Mouse (Mus musculus): ENCODE results near the gene Gtf2ird1. TPM values are rescaled to one million over a fixed set of nuclear protein-coding genes. Genes with fewer than 3 reads are reported as not detected.

Gene Gtf2ird1
- polyA plus RNA-seq, 1 experiment from 2014 or later, result 99.8 TPM

GRCm38 (mm10) chr5:134323311-134323710 is 133.2 kb downstream of the Gtf2ird1 start:
- WGBS, result 90% methylated on average over 13 of the region's 13 CpGs
- DNase-seq (ENCODE audit: low spot score) (no peak), ATAC-seq (replicated peaks; ENCODE audit: low FRiP score) (no peak)
- Histone ChIP-seq H3K4me1 (replicated peaks; ENCODE audit: control insufficient read depth, insufficient read depth, low read length) (no peaks in the 10 kb centered on the region), H3K4me2 (ENCODE audit: low read depth, low read length, severe bottlenecking) (no peak overlapping the region), H3K27me3 (ENCODE audit: control insufficient read depth, insufficient read depth, low read length) (no peaks in the 10 kb centered on the region), H3K9ac (ENCODE audit: low read length) (no peak overlapping the region), H3K27ac (ENCODE audit: low read depth, low read length) (no peak overlapping the region), H3K4me3 (ENCODE audit: low read depth, low read length) (no peak overlapping the region), H3K9me3 (ENCODE audit: control insufficient read depth, low read length) (no peaks in the 10 kb centered on the region), H3K36me3 (ENCODE audit: control insufficient read depth, insufficient read depth, low read length) (no peaks in the 10 kb centered on the region)

- Histone ChIP-seq H3K27ac (ENCODE audit: low read depth, low read length) (no peak overlapping the region), H3K9me3 (ENCODE audit: control insufficient read depth, low read length) (no peaks in the 10 kb centered on the region), H3K36me3 (ENCODE audit: control insufficient read depth, insufficient read depth, low read length) (no peaks in the 10 kb centered on the region), H3K4me1 (replicated peaks; ENCODE audit: control insufficient read depth, insufficient read depth, low read length) (no peaks in the 10 kb centered on the region), H3K4me3 (ENCODE audit: low read depth, low read length) (no peak overlapping the region), H3K27me3 (ENCODE audit: control insufficient read depth, insufficient read depth, low read length) (no peaks in the 10 kb centered on the region), H3K4me2 (ENCODE audit: low read depth, low read length, severe bottlenecking) (no peak overlapping the region), H3K9ac (ENCODE audit: low read length) (no peak overlapping the region)
- DNase-seq (ENCODE audit: low spot score) (no peak), ATAC-seq (replicated peaks; ENCODE audit: low FRiP score) (no peak)
- WGBS, result 88% methylated on average over 13 of the region's 13 CpGs
Observed at GRCm38 (mm10) chr5:134322355-134322754, 134.2 kb downstream of the Gtf2ird1 start.

- H3K27me3 ChIP-seq (ENCODE audit: control insufficient read depth, insufficient read depth, low read length), result no peaks in the 10 kb centered on the region
- no peak overlapping the region for H3K27ac ChIP-seq (ENCODE audit: low read depth, low read length)
- ATAC-seq (replicated peaks; ENCODE audit: low FRiP score) (no peak), DNase-seq (ENCODE audit: low spot score) (no peak)
- 80% methylated on average over 7 of the region's 7 CpGs for WGBS
- H3K9me3 ChIP-seq (ENCODE audit: control insufficient read depth, low read length), result no peaks in the 10 kb centered on the region
- no peaks in the 10 kb centered on the region for H3K36me3 ChIP-seq (ENCODE audit: control insufficient read depth, insufficient read depth, low read length)
- no peak overlapping the region for H3K4me3 ChIP-seq (ENCODE audit: low read depth, low read length)
- H3K4me1 ChIP-seq (replicated peaks; ENCODE audit: control insufficient read depth, insufficient read depth, low read length), result no peaks in the 10 kb centered on the region
- H3K4me2 ChIP-seq (ENCODE audit: low read depth, low read length, severe bottlenecking), result no peak overlapping the region
- no peak overlapping the region for H3K9ac ChIP-seq (ENCODE audit: low read length)
Observed at GRCm38 (mm10) chr5:134321699-134322098, 134.8 kb downstream of the Gtf2ird1 start.

- Histone ChIP-seq H3K9me3 (ENCODE audit: control insufficient read depth, low read length) (no peaks in the 10 kb centered on the region), H3K4me2 (ENCODE audit: low read depth, low read length, severe bottlenecking) (no peak overlapping the region), H3K4me1 (replicated peaks; ENCODE audit: control insufficient read depth, insufficient read depth, low read length) (no peaks in the 10 kb centered on the region; the same call in 1 of the 2 replicates), H3K9ac (ENCODE audit: low read length) (no peak overlapping the region), H3K36me3 (ENCODE audit: control insufficient read depth, insufficient read depth, low read length) (no peaks in the 10 kb centered on the region), H3K27ac (ENCODE audit: low read depth, low read length) (no peak overlapping the region), H3K4me3 (ENCODE audit: low read depth, low read length) (no peak overlapping the region), H3K27me3 (ENCODE audit: control insufficient read depth, insufficient read depth, low read length) (no peaks in the 10 kb centered on the region)
- ATAC-seq (replicated peaks; ENCODE audit: low FRiP score), result no peak
- WGBS, result 90% methylated on average over 6 of the region's 6 CpGs
- no peak for DNase-seq (ENCODE audit: low spot score)
Observed at GRCm38 (mm10) chr5:134318903-134319302, 137.6 kb downstream of the Gtf2ird1 start.

- no peaks in the 10 kb centered on the region for H3K27me3 ChIP-seq (ENCODE audit: control insufficient read depth, insufficient read depth, low read length)
- H3K4me3 ChIP-seq (ENCODE audit: low read depth, low read length), result no peak overlapping the region
- WGBS, result 58% methylated on average over 7 of the region's 7 CpGs
- H3K9me3 ChIP-seq (ENCODE audit: control insufficient read depth, low read length), result no peaks in the 10 kb centered on the region
- H3K36me3 ChIP-seq (ENCODE audit: control insufficient read depth, insufficient read depth, low read length), result no peaks in the 10 kb centered on the region
- no peak overlapping the region for H3K9ac ChIP-seq (ENCODE audit: low read length)
- ATAC-seq (replicated peaks; ENCODE audit: low FRiP score) (no peak), DNase-seq (ENCODE audit: low spot score) (no peak)
- H3K27ac ChIP-seq (ENCODE audit: low read depth, low read length), result no peak overlapping the region
- no peak overlapping the region for H3K4me2 ChIP-seq (ENCODE audit: low read depth, low read length, severe bottlenecking)
- H3K4me1 ChIP-seq (replicated peaks; ENCODE audit: control insufficient read depth, insufficient read depth, low read length), result peaks cover 2% of the 10 kb centered on the region; the same call in 1 of the 2 replicates
Observed at GRCm38 (mm10) chr5:134316721-134317120, 139.8 kb downstream of the Gtf2ird1 start.

- whole genome bisulfite sequencing, result under 1% methylated on average over 25 of the region's 25 CpGs
- Histone ChIP-seq H3K27me3 (ENCODE audit: control insufficient read depth, insufficient read depth, low read length) (no peaks in the 10 kb centered on the region), H3K9ac (ENCODE audit: low read length) (peak overlapping the region; percentile 77), H3K9me3 (ENCODE audit: control insufficient read depth, low read length) (no peaks in the 10 kb centered on the region), H3K4me2 (ENCODE audit: low read depth, low read length, severe bottlenecking) (peak overlapping the region; percentile 59), H3K27ac (ENCODE audit: low read depth, low read length) (peak overlapping the region; percentile 100), H3K36me3 (ENCODE audit: control insufficient read depth, insufficient read depth, low read length) (peaks cover under 1% of the 10 kb centered on the region), H3K4me3 (ENCODE audit: low read depth, low read length) (peak overlapping the region; percentile 92), H3K4me1 (replicated peaks; ENCODE audit: control insufficient read depth, insufficient read depth, low read length) (peaks cover 4% of the 10 kb centered on the region; the same call in 1 of the 2 replicates)
- peak; percentile 78 for DNase-seq (ENCODE audit: low spot score)
- ATAC-seq (replicated peaks; ENCODE audit: low FRiP score), result no peak
Observed at GRCm38 (mm10) chr5:134315623-134316350, 140.7 kb downstream of the Gtf2ird1 start.

- peaks cover 7% of the 10 kb centered on the region for H3K36me3 ChIP-seq (ENCODE audit: control insufficient read depth, insufficient read depth, low read length)
- DNase-seq (ENCODE audit: low spot score), result peak; percentile 99
- H3K4me2 ChIP-seq (ENCODE audit: low read depth, low read length, severe bottlenecking), result peak within 1 kb of the TSS; percentile 67
- peaks cover 4% of the 10 kb centered on the region; the same call in 1 of the 2 replicates for H3K4me1 ChIP-seq (replicated peaks; ENCODE audit: control insufficient read depth, insufficient read depth, low read length)
- no peaks in the 10 kb centered on the region for H3K9me3 ChIP-seq (ENCODE audit: control insufficient read depth, low read length)
- peak within 1 kb of the TSS; percentile 92 for H3K4me3 ChIP-seq (ENCODE audit: low read depth, low read length)
- peak within 1 kb of the TSS; percentile 100 for H3K27ac ChIP-seq (ENCODE audit: low read depth, low read length)
- no peaks in the 10 kb centered on the region for H3K27me3 ChIP-seq (ENCODE audit: control insufficient read depth, insufficient read depth, low read length)
- peak; percentile 92 for ATAC-seq (replicated peaks; ENCODE audit: low FRiP score)
- WGBS, result under 1% methylated on average over 40 of the region's 40 CpGs
- peak within 1 kb of the TSS; percentile 99 for H3K9ac ChIP-seq (ENCODE audit: low read length)
Observed at GRCm38 (mm10) chr5:134314688-134315622, 141.6 kb downstream of the Gtf2ird1 start, which contains the start of gene Gtf2i. Gtf2i (minus strand) TSS chr5:134314760.

- Histone ChIP-seq H3K9ac (ENCODE audit: low read length) (peak overlapping the region; percentile 99), H3K36me3 (ENCODE audit: control insufficient read depth, insufficient read depth, low read length) (peaks cover 12% of the 10 kb centered on the region), H3K27ac (ENCODE audit: low read depth, low read length) (peak overlapping the region; percentile 100), H3K4me2 (ENCODE audit: low read depth, low read length, severe bottlenecking) (peak overlapping the region; percentile 67), H3K4me3 (ENCODE audit: low read depth, low read length) (peak overlapping the region; percentile 92), H3K9me3 (ENCODE audit: control insufficient read depth, low read length) (no peaks in the 10 kb centered on the region), H3K4me1 (replicated peaks; ENCODE audit: control insufficient read depth, insufficient read depth, low read length) (peaks cover 4% of the 10 kb centered on the region; the same call in 1 of the 2 replicates), H3K27me3 (ENCODE audit: control insufficient read depth, insufficient read depth, low read length) (no peaks in the 10 kb centered on the region)
- DNase-seq (ENCODE audit: low spot score) (peak; percentile 90), ATAC-seq (replicated peaks; ENCODE audit: low FRiP score) (peak; percentile 45)
- under 1% methylated on average over 40 of the region's 64 CpGs for WGBS
Observed at GRCm38 (mm10) chr5:134314068-134314674, 142.3 kb downstream of the Gtf2ird1 start.

Data from forebrain, embryonic 11.5 days (tissue).